Mouse (Mus musculus): ENCODE results near the gene Ifng. TPM values are rescaled to one million over a fixed set of nuclear protein-coding genes. Genes with fewer than 3 reads are reported as not detected.
"Not testable (repeated sequence)": the region's sequence is repeated elsewhere in the genome, so short reads cannot be mapped to it uniquely, and the experiment has no call there.

The Ifng gene
- total RNA-seq (2021) = not detected
- long read RNA-seq, experiment 1 = 0 reads
- long read RNA-seq, experiment 2 = 0 reads

- intact Hi-C loops (cut with DNase I) = no loop called here
- no peak for DNase-seq (ENCODE audit: low spot score in 2 of 2)
Measured at GRCm38 (mm10) chr10:118440742-118441240, at the start of gene Ifng. Ifng (plus strand) TSS chr10:118441046.

GRCm38 (mm10) chr10:118399917-118400316 lies 40.9 kb upstream of the Ifng start:
- intact Hi-C loops (cut with DNase I) = no loop called here
- DNase-seq (ENCODE audit: low spot score in 2 of 2) = peak; percentile 20 to 42

DNA sequence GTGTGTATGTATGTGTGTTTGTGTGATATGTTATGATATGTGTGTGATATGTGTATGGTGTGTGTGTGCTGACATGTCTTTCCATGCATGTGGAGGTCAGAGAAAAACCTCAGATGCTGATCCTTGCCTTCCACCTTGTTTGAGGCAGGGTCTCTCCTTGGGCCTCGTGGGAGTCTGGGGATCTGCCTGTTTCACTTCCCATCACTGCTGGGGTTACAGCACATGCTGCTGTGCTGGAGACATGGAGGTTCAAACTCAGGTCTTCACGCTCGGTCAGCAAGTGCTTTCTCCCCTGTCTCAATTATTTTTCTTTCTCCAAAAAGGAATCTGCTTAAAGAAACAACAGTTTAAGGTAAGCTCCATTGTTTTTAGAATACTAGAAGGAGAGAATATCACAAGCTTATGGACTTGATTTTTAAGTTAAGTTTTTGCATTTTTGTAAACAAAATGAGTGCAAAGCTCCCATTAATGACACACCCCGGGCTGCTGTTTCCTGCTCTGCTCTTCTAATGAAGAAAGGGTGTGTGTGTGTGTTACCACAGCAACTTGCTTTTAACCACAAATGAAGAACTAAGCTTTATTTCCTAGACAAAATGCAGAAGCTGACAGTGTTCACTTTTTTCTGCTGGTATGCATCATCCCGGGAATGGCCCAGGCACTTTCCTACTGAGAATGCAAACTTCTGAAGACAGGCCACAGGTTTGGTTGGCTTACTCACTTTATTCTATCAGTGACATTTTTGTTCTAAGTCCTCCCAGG lies 34.2 kb upstream of the Ifng start:
- intact Hi-C loops (cut with DNase I) = no loop called here
- DNase-seq (ENCODE audit: low spot score in 2 of 2) = no peak

GRCm38 (mm10) chr10:118411377-118411776 lies 29.5 kb upstream of the Ifng start:
- no peak for DNase-seq (ENCODE audit: low spot score in 2 of 2)
- intact Hi-C loops (cut with DNase I) = no loop called here

- DNase-seq (ENCODE audit: low spot score in 2 of 2) = no peak
- intact Hi-C loops (cut with DNase I) = no loop called here
Measured at GRCm38 (mm10) chr10:118412774-118413173, 28.1 kb upstream of the Ifng start.

GRCm38 (mm10) chr10:118419000-118419425 lies 21.8 kb upstream of the Ifng start:
- intact Hi-C loops (cut with DNase I) = no loop called here
- no peak for DNase-seq (ENCODE audit: low spot score in 2 of 2)

DNA sequence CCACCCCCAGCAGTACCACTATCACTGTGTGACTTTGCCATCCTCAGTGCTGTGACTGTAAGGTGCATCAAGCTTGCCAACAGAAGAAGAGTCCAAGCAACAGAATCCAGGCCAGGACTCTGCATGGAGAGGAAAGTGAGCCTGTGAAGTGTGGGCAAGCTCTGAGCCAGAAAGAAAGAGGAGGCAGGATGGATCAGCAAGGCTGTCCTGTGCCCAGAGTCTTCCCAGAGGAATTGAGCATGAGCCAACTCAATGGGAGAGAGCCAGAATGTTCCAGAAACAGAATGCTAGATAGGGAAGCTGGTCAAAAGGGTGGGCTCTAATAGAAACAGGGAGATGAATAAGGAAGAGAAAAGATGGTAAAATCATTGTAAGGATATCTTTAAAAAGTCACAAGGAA lies 19.9 kb upstream of the Ifng start:
- no peak for DNase-seq (ENCODE audit: low spot score in 2 of 2)
- intact Hi-C loops (cut with DNase I) = no loop called here

DNA sequence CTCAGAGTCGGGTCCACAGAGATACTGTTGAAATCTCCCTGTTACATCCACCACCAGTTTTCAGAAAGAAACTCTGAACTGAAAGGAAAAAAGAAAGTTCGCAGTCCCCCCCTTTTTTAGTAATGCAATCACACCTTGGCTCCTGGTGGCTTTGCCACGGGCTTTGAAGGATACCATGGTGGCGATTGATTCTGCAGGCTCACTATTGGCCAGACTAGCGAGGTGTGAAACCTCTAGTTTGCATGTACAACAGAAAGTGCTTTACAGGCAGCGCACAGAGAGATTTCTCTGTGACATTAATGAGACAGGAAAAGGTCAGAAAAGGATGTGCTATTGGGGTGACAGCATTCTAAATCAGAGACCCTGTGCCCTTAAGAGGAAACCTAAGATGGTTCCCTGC lies 5.3 kb upstream of the Ifng start:
- intact Hi-C loops (cut with DNase I) = no loop called here

DNA sequence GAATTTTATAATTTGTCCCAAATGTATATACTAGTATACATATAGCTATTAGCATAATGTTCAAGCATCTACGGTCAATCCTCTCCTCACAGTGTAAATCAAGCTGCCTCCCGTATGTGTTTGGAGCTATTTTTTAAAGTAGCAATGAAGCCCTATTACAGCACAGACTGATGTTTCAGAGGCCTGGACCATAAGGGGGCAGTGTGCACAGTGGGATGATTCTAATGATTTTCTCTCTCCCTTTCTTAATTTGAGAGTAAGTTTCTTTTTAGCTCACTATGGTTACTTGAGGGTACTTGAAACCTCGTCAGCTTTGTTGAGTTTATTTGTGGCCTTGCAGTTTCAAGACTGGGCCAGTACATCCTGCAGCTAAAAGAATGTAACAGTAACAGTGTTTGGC lies 1.1 kb downstream of the Ifng start:
- DNase-seq (ENCODE audit: low spot score in 2 of 2) = peak; percentile 13 to 27
- intact Hi-C loops (cut with DNase I) = no loop called here

More for the DNA sequence above, 5.3 kb upstream of the Ifng start:
- DNase-seq (ENCODE audit: low spot score in 2 of 2) = no peak

DNA sequence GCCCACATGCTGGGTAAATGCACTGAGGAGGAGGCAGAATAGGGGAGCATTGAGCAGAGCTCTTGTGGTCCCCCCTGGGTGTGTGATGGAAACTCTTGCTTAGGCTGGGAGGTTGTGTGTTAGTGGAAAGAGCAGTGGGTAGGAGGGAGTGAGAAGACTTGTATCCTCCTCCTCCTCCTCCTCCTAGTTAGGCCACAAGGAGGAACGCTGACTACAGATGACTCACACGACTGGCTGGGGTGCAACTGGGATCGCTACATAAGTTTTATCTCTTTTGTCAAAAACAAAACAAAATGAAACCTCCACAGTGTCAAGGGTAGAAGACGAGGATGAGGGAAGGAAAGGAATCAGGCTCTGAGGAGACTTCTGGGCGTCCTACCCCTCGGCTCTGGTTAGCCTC lies 2.2 kb downstream of the Ifng start:
- intact Hi-C loops (cut with DNase I) = no loop called here
- no peak for DNase-seq (ENCODE audit: low spot score in 2 of 2)

DNA sequence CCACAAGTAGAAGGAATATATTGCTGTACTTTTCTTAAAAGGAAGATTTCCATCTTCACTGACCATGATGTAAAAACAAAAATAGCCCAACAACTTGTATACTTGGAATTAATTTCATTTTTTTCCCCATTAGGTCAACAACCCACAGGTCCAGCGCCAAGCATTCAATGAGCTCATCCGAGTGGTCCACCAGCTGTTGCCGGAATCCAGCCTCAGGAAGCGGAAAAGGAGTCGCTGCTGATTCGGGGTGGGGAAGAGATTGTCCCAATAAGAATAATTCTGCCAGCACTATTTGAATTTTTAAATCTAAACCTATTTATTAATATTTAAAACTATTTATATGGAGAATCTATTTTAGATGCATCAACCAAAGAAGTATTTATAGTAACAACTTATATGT lies 4.2 kb downstream of the Ifng start:
- intact Hi-C loops (cut with DNase I) = no loop called here
- DNase-seq (ENCODE audit: low spot score in 2 of 2) = no peak

GRCm38 (mm10) chr10:118445502-118445901 lies 4.7 kb downstream of the Ifng start:
- intact Hi-C loops (cut with DNase I) = no loop called here
- DNase-seq (ENCODE audit: low spot score in 2 of 2) = no peak

GRCm38 (mm10) chr10:118445978-118446377 lies 5.1 kb downstream of the Ifng start:
- DNase-seq (ENCODE audit: low spot score in 2 of 2) = peak; percentile 8 to 12
- intact Hi-C loops (cut with DNase I) = no loop called here

GRCm38 (mm10) chr10:118451747-118452146 lies 10.9 kb downstream of the Ifng start:
- DNase-seq (ENCODE audit: low spot score in 2 of 2) = no peak
- intact Hi-C loops (cut with DNase I) = no loop called here

DNA sequence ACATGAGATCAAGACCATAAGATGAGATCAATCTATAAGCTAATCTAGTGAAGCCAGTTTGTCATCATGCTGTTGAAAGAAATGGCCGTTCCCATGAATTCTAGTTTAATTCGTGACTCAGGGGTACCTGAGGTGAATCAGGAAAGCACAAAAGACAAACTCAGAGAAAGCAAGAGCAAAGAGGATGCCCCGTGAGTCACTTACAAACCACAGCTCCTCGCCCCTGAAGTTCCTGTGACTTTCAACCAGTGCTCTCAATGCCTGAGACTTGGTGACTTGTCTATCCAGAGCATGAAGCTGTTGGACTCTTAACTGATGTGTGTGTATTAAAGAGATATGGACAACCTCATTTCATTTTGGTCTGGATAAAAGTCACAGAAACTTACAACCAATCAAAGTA lies 17.9 kb downstream of the Ifng start:
- intact Hi-C loops (cut with DNase I) = no loop called here
- no peak for DNase-seq (ENCODE audit: low spot score in 2 of 2)

GRCm38 (mm10) chr10:118461126-118461767 lies 20.4 kb downstream of the Ifng start:
- DNase-seq (ENCODE audit: low spot score in 2 of 2) = no peak
- intact Hi-C loops (cut with DNase I) = no loop called here

DNA sequence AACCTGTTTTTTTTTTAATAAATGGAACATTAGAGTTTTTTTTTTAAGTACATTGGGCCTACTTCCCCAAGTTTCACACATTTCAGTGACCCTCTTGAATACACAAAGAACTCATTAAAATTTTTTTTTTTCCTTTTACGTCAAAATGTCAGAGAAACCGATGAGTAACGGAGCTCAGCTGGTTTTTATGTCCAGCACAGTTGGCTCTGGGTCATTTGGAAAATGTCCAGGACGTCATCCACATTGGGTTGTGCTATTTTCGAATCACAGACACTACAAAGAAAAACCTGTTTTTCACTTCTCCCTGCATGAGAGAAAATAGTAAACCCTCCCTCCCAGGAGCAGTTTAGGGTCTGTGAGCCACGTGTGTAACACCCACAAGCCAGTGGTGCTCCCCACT lies 25.6 kb downstream of the Ifng start:
- DNase-seq (ENCODE audit: low spot score in 2 of 2) = no peak
- intact Hi-C loops (cut with DNase I) = no loop called here

DNA sequence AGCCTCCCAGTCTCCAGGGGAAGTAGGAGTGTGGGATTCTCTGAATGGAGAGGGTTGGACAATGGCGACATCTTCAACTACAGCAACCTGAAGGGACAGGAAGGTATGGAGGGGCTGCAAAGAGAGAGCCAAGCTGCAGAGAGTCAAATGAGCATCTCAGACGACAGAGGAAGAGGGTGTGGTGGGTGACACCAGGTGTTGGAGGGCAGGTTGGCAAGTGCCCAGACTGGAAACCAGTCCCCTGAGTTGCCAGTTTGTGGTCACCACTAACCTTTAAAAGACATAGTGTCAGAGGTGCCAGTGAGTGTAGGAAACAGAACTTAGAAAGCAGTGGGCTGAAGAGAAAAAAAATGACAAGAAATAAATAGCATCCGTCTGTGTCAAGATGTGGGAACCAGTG lies 28.2 kb downstream of the Ifng start:
- intact Hi-C loops (cut with DNase I) = no loop called here
- DNase-seq (ENCODE audit: low spot score in 2 of 2) = no peak

DNA sequence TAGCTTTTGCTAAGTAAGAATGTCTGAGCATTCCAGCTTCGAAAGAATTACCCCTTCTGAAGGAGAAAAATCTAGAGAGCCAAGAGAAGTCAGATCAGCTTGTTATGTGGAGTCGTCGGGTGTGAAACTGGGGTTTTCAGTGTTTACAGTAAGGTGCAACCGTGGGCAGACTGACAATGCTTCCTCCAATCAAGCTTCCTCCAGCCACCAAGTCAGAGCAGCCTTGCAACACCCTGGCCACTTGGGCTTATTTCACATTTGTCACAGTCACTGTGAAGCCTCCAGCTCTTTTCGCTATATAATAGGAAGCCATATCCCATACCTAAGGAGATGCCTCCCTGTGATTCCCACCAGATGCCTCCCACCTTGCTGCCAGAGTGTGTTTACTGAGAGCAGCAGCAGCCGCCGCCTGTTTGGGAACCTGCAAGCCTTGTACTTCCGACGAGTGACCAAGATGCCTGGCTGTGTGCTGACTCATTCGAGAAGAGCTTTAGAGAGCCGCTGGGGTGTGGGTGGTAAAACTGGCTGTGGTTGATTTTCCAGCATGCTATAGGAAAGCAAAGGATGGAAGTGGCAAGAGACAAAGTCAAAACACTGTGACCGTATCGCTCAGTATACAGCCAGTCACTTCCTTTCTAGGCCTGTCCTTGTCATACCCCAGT lies 29.6 kb downstream of the Ifng start:
- intact Hi-C loops (cut with DNase I) = no loop called here
- DNase-seq (ENCODE audit: low spot score in 2 of 2) = peak; percentile 28 to 48

DNA sequence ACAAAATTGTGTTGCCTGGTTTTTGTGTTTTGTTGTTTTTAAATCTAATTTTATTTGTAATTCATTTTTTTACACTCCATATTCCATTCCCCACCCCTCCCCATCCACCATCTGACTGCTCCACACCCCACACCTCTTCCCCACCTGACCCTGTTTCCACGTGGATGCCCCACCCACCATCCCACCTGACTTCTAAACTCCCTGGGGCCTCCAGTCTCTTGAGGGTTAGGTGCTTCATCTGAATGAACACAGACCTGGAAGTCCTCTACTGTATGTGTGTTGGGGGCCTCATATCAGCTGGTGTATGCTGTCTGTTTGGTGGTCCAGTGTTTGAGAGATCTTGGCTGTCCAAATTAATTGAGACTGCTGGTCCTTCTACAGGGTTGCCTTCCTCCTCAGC lies 32.0 kb downstream of the Ifng start:
- intact Hi-C loops (cut with DNase I); DNase-seq (ENCODE audit: low spot score in 2 of 2): not testable (repeated sequence)
